Mouse (Mus musculus) thymus, postnatal 36 days (tissue): ENCODE data around the gene Pacs2.

Experiments used
- DNase-seq, 2 experiments: peaks; one replicate each; pipeline ENCODE4 v3.0.0; 2022; ENCODE audit warnings: mixed read lengths in 2 of 2

Pacs2 gene

GRCm38 (mm10) chr12:113044916-113045677 is 30.8 kb downstream of the Pacs2 start:
- peak; percentile 38 to 52 for DNase-seq

GRCm38 (mm10) chr12:113046861-113047260 is 32.6 kb downstream of the Pacs2 start:
- peak; percentile 60 to 76 for DNase-seq

- peak in 1 of 2 experiments; percentile 7 for DNase-seq
Observed at GRCm38 (mm10) chr12:113048103-113048502, 33.8 kb downstream of the Pacs2 start.

- DNase-seq, result peak; percentile 69 to 76
Observed at GRCm38 (mm10) chr12:113049836-113050235, 35.5 kb downstream of the Pacs2 start.

- peak; percentile 42 to 46 for DNase-seq
Observed at GRCm38 (mm10) chr12:113050671-113051070, 36.4 kb downstream of the Pacs2 start.

- DNase-seq, result no peak
Observed at GRCm38 (mm10) chr12:113051628-113052403, 37.5 kb downstream of the Pacs2 start.

- no peak for DNase-seq
Observed at GRCm38 (mm10) chr12:113056089-113056488, 41.8 kb downstream of the Pacs2 start.

- DNase-seq, result no peak
Observed at GRCm38 (mm10) chr12:113060178-113060577, 45.9 kb downstream of the Pacs2 start.

GRCm38 (mm10) chr12:113061606-113062005 is 47.3 kb downstream of the Pacs2 start:
- DNase-seq, result no peak

GRCm38 (mm10) chr12:113062201-113062600 is 47.9 kb downstream of the Pacs2 start:
- no peak for DNase-seq

- DNase-seq, result no peak
Observed at GRCm38 (mm10) chr12:113063700-113064099, 49.4 kb downstream of the Pacs2 start.

GRCm38 (mm10) chr12:113068002-113068401 is 53.7 kb downstream of the Pacs2 start:
- DNase-seq, result no peak

- DNase-seq, result no peak
Observed at GRCm38 (mm10) chr12:113069389-113069788, 55.1 kb downstream of the Pacs2 start.

- no peak for DNase-seq
Observed at GRCm38 (mm10) chr12:113071321-113071720, 57.0 kb downstream of the Pacs2 start.

GRCm38 (mm10) chr12:113071827-113072226 is 57.5 kb downstream of the Pacs2 start:
- DNase-seq, result no peak

- peak; percentile 23 to 50 for DNase-seq
Observed at GRCm38 (mm10) chr12:113073420-113074328, 59.4 kb downstream of the Pacs2 start.

- DNase-seq, result peak; percentile 82 to 84
Observed at GRCm38 (mm10) chr12:113074329-113075062, 60.2 kb downstream of the Pacs2 start, which contains the start of gene Tex22. Gene Tex22, plus strand, starts transcription at chr12:113074502.

- peak; percentile 90 for DNase-seq
Observed at GRCm38 (mm10) chr12:113075063-113075454, 60.8 kb downstream of the Pacs2 start.

- no peak for DNase-seq
Observed at GRCm38 (mm10) chr12:113075486-113075885, 61.2 kb downstream of the Pacs2 start.

- DNase-seq, result no peak
Observed at GRCm38 (mm10) chr12:113087276-113087675, 73.0 kb downstream of the Pacs2 start.

GRCm38 (mm10) chr12:113088026-113088425 is 73.7 kb downstream of the Pacs2 start:
- no peak for DNase-seq

GRCm38 (mm10) chr12:113089107-113089506 is 74.8 kb downstream of the Pacs2 start:
- DNase-seq, result no peak
